Mouse (Mus musculus) heart, postnatal 0 days (tissue): ENCODE results near the gene Smarcc1. TPM values are rescaled to one million over a fixed set of nuclear protein-coding genes. Genes with fewer than 3 reads are reported as not detected.

ENCODE experiments used
- ATAC-seq: fragments of 200-750 bp; cut with Nextera tagmentation; 2 replicates; pipeline ENCODE4 v1.8.0; 2017; ENCODE audit warnings: low read depth, moderate number of reproducible peaks, moderate library complexity; ENCODE audit not compliant: insufficient read depth
- DNase-seq: peaks from one replicate; pipeline ENCODE4 v3.0.0-alpha.2; 2016; ENCODE audit warnings: low spot score
- H3K27ac ChIP-seq: fragments of 300-500 bp; sonication (generic); 2 replicates; pipeline ENCODE4 v1.5.1; 2014; ENCODE audit warnings: low read depth, mild to moderate bottlenecking
- H3K27me3 ChIP-seq: fragments of 300-500 bp; sonication (generic); 2 replicates; pipeline ENCODE4 v1.6.1; 2014; ENCODE audit warnings: low read length, mixed read lengths; ENCODE audit not compliant: control insufficient read depth, insufficient read depth
- H3K36me3 ChIP-seq: fragments of 300-500 bp; sonication (generic); replicated peaks from 2 replicates; pipeline ENCODE4 v1.6.1; 2014; ENCODE audit warnings: low read length, mixed read lengths; ENCODE audit not compliant: control insufficient read depth, insufficient read depth
- H3K4me1 ChIP-seq: fragments of 300-500 bp; sonication (generic); 2 replicates; pipeline ENCODE4 v1.6.1; 2014; ENCODE audit warnings: antibody characterized with exemption; ENCODE audit not compliant: control insufficient read depth, insufficient read depth
- H3K4me2 ChIP-seq: fragments of 300-500 bp; sonication (generic); 2 replicates; pipeline ENCODE4 v1.6.1; 2014; ENCODE audit warnings: low read depth, mild to moderate bottlenecking, low read length, moderate library complexity
- H3K4me3 ChIP-seq: fragments of 300-500 bp; sonication (generic); 2 replicates; pipeline ENCODE4 v1.5.1; 2014; ENCODE audit warnings: low read depth, low read length
- H3K9ac ChIP-seq: fragments of 300-500 bp; sonication (generic); replicated peaks from 2 replicates; pipeline ENCODE4 v1.6.1; 2014; ENCODE audit warnings: low read depth, low read length, mixed read lengths
- H3K9me3 ChIP-seq: fragments of 300-500 bp; sonication (generic); replicated peaks from 2 replicates; pipeline ENCODE4 v1.6.1; 2016; ENCODE audit warnings: low read length; ENCODE audit not compliant: control insufficient read depth
- CTCF ChIP-seq: IDR thresholded peaks from 2 replicates; pipeline ENCODE4 v1.5.1; 2016; ENCODE audit warnings: antibody characterized with exemption, control low read depth, low read depth
- EP300 ChIP-seq: IDR thresholded peaks from 2 replicates; pipeline ENCODE4 v1.6.1; 2016; ENCODE audit warnings: antibody characterized with exemption, low read depth
- WGBS: fragments of 180-500 bp; shearing (Covaris S2); extraction: QIAGEN DNeasy Blood & Tissue Kit; methylation state at CpG from one replicate; pipeline ENCODE4 v1.1.7; 2014; 5-methylcytosine and 5-hydroxymethylcytosine counted together
- polyA plus RNA-seq: library from polyadenylated mRNA; unstranded; fragments of >200 nt; fragmentation: Nextera tagmentation; extraction: Ambion mirVana; gene quantifications from 2 replicates; pipeline ENCODE4 v1.2.1, GENCODE M21; 2015
- total RNA-seq: library from RNA; depleted of rRNA; stranded (reverse); fragments of >200 nt; gene quantifications from 2 replicates; pipeline ENCODE4 v1.2.3, GENCODE M21; 2014; ENCODE audit warnings: low replicate concordance

Smarcc1 gene
- total and polyA plus RNA-seq, 2 experiments from 2014 or later = 28.3 to 32.3 TPM

DNA sequence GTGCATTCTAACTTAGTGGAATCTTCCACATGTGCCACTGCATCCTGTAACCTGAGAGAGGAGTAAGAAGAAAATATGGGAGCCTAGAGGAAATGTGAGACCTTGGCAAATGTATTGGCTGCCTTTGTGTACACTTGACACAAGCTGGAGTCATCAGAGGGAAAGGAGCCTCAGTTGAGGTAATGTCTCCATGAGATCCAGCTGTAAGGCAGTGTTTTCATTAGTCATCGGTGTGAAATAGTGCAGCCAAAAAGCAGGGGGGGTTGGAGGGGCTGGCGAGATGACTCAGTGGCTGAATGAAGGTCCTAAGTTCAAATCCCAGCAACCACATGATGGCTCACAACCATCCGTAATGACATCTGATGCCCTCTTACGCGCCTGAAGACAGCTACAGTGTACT, 44.9 kb downstream of the Smarcc1 start:
- WGBS = 89% methylated on average over 5 of the region's 5 CpGs
- DNase-seq (no peak), ATAC-seq (no peak)
- no peak overlapping the region for H3K27ac ChIP-seq
- H3K9me3 ChIP-seq = no peaks in the 10 kb centered on the region
- peaks cover 35% of the 10 kb centered on the region for H3K36me3 ChIP-seq
- H3K4me1 ChIP-seq = peaks cover 4% of the 10 kb centered on the region; the same call in 1 of the 2 replicates
- H3K9ac ChIP-seq = no peak overlapping the region
- no peaks in the 10 kb centered on the region for H3K27me3 ChIP-seq
- H3K4me3 ChIP-seq = no peak overlapping the region
- no peak overlapping the region for H3K4me2 ChIP-seq
- TF ChIP-seq EP300 = no peak
- TF ChIP-seq CTCF = no peak

DNA sequence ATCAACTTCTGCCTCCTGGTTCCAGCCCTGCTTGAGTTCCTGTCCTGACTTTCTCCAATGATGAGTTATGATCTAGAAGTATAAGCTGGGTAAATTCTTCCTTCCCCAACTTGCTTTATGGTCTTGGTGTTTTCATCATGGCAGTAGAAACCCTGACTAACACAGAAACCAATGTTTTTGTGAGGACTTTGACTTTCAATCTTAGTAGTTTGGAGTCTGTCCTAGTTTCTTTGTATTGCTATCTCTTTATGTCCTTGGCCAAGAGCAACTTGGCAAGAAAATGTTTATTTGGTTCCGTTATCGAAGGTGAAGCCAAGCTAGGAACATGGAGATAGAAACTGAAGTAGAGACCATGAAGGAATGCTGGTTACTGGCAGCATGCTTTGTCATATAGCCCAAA, 45.6 kb downstream of the Smarcc1 start:
- TF ChIP-seq CTCF = no peak
- TF ChIP-seq EP300 = no peak
- ATAC-seq = no peak
- no peak overlapping the region for H3K4me3 ChIP-seq
- peaks cover 35% of the 10 kb centered on the region for H3K36me3 ChIP-seq
- 32% methylated on average over 2 of the region's 2 CpGs for WGBS
- DNase-seq = no peak
- no peak overlapping the region for H3K4me2 ChIP-seq
- H3K4me1 ChIP-seq = peaks cover 4% of the 10 kb centered on the region; the same call in 1 of the 2 replicates
- no peaks in the 10 kb centered on the region for H3K9me3 ChIP-seq
- H3K9ac ChIP-seq = no peak overlapping the region
- H3K27ac ChIP-seq = no peak overlapping the region
- H3K27me3 ChIP-seq = no peaks in the 10 kb centered on the region

DNA sequence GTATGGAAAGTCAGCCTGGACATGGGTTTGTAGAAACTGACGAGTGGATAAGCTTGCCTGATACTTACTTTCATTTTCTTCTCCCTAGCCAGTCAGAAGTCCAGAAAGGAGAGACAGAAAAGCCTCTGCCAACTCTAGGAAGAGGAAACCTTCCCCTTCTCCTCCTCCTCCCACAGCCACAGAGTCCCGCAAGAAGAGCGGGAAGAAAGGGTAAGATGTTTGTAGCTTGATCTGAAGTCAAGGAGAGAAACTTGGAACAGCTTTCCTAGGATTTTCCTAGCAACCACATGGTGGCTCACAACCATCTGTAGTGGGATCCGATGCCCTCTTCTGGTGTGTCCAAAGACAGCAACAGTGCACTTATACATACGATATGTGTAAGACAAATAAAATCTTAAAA, 53.4 kb downstream of the Smarcc1 start:
- Histone ChIP-seq H3K4me1 (no peaks in the 10 kb centered on the region), H3K9me3 (no peaks in the 10 kb centered on the region), H3K9ac (no peak overlapping the region), H3K36me3 (peaks cover 53% of the 10 kb centered on the region), H3K27ac (no peak overlapping the region), H3K4me3 (no peak overlapping the region), H3K4me2 (no peak overlapping the region), H3K27me3 (no peaks in the 10 kb centered on the region)
- DNase-seq (no peak), ATAC-seq (no peak)
- WGBS = 76% methylated on average over 5 of the region's 5 CpGs
- TF ChIP-seq EP300 = no peak
- no peak for TF ChIP-seq CTCF

- Histone ChIP-seq H3K27ac (no peak overlapping the region), H3K9me3 (no peaks in the 10 kb centered on the region), H3K4me3 (no peak overlapping the region), H3K27me3 (no peaks in the 10 kb centered on the region), H3K4me1 (0 out of 2 replicates have a peak, but pooled peaks cover 3% of the 10 kb centered on the region), H3K36me3 (peaks cover 55% of the 10 kb centered on the region), H3K4me2 (no peak overlapping the region), H3K9ac (no peak overlapping the region)
- ATAC-seq (no peak), DNase-seq (no peak)
- 41% methylated on average over 2 of the region's 2 CpGs for WGBS
- TF ChIP-seq EP300 (no peak), CTCF (no peak)
Observed at GRCm38 (mm10) chr9:110199870-110200269, 82.4 kb downstream of the Smarcc1 start.

- H3K4me2 ChIP-seq = no peak overlapping the region
- peak overlapping the region; percentile 11; the same call in 1 of the 2 replicates for H3K27ac ChIP-seq
- DNase-seq = no peak
- H3K9me3 ChIP-seq = no peaks in the 10 kb centered on the region
- H3K4me1 ChIP-seq = no peaks in the 10 kb centered on the region
- H3K27me3 ChIP-seq = no peaks in the 10 kb centered on the region
- H3K9ac ChIP-seq = no peak overlapping the region
- H3K4me3 ChIP-seq = no peak overlapping the region
- TF ChIP-seq CTCF = no peak
- TF ChIP-seq EP300 = no peak
- WGBS = 55% methylated on average over 15 of the region's 15 CpGs
- peaks cover 62% of the 10 kb centered on the region for H3K36me3 ChIP-seq
- ATAC-seq = no peak
Observed at GRCm38 (mm10) chr9:110205526-110206404, 88.3 kb downstream of the Smarcc1 start.

DNA sequence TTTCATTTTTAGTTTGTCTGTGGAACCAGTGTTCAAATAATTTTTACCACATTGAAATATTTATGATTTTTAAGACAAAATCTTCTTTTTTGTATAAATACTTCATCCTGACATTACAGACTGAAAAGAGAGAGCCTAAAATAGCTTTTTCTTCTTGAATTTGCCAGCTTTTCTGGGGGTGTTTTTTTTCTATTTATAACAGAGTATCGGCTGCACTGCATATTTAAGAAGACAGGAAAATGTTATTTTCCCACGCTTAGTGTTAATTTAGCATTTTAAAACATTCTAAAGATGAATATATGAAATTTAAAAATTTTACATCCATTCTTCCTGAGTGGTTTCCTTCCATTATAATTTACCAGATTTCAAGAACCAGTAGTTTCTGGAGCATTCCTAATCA, 88.9 kb downstream of the Smarcc1 start:
- TF ChIP-seq CTCF (no peak), EP300 (no peak)

More for the DNA sequence above, 88.9 kb downstream of the Smarcc1 start:
- WGBS = 83% methylated on average over 2 of the region's 2 CpGs
- Histone ChIP-seq H3K27ac (no peak overlapping the region), H3K9ac (no peak overlapping the region), H3K4me2 (no peak overlapping the region), H3K27me3 (no peaks in the 10 kb centered on the region), H3K4me3 (no peak overlapping the region), H3K4me1 (no peaks in the 10 kb centered on the region), H3K36me3 (peaks cover 68% of the 10 kb centered on the region), H3K9me3 (no peaks in the 10 kb centered on the region)
- DNase-seq (no peak), ATAC-seq (no peak)
